Mouse (Mus musculus): ENCODE data around the gene Siah1a. TPM values are rescaled to one million over a fixed set of nuclear protein-coding genes. Genes with fewer than 3 reads are reported as not detected.

The Siah1a gene
- total and polyA plus RNA-seq, 3 experiments: 5.9 to 11.1 (median 8.0) TPM

DNA sequence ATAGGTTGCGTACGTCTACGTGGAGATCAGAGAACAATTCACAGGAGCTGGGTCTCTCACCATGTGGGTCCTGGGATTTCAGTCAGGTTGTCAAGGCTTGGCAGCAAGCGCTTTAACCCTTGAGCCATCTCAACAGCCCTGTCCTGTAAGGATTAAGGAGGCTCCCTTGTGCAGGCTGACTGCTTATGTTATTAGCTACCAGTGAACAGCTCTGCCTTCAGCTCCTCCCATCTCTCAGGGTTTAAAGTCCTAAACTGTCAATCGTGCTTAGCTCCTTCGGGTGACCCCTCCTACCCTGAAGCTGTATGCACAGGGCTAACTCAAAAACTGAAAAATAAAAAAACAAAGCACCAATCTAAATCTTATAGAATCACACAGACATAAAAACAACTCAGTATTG lies 45.8 kb upstream of the Siah1a start:
- no peaks in the 10 kb centered on the region for H3K79me2 ChIP-seq (replicated peaks; ENCODE audit: control insufficient read depth, extremely low read depth, insufficient read depth, poor library complexity, severe bottlenecking)
- H3K36me3 ChIP-seq (replicated peaks in 1 of 2; ENCODE audit: control insufficient read depth in 1 of 2, insufficient read depth in 1 of 2, low read length in 1 of 2): no peaks in the 10 kb centered on the region
- no peak overlapping the region for H3K4me3 ChIP-seq (replicated peaks in 1 of 3; ENCODE audit: low read depth in 2 of 3, low read length in 2 of 3, poor library complexity in 1 of 3)
- H3K9me3 ChIP-seq (replicated peaks; ENCODE audit: low read length): no peaks in the 10 kb centered on the region
- in situ Hi-C loops (cut with MboI; ENCODE audit: low pct_ligation_motif_present, low pct_unique_long_range_greater_than_20kb, low sequenced_read_pairs) (loop anchor here (10.0 kb wide), 1 partner anchor 113 kb away; no protein-coding TSS in a partner anchor), dilution Hi-C loops (cut with MboI; ENCODE audit: extremely low pct_ligation_motif_present, extremely low pct_unique_long_range_greater_than_20kb, low sequenced_read_pairs) (no loop called here)
- no peak overlapping the region for H3K27ac ChIP-seq (ENCODE audit: insufficient read depth, low read depth)
- peaks cover 0 to 1% of the 10 kb centered on the region in 2 experiments; a peak in 2 of 4 replicates for H3K4me1 ChIP-seq (ENCODE audit: control insufficient read depth in 1 of 2, insufficient read depth in 2 of 2)
- no peaks in the 10 kb centered on the region for H3K27me3 ChIP-seq (replicated peaks)
- TF ChIP-seq UBTF (IDR thresholded peaks at IDR 0.05; ENCODE audit: low read depth, low read length) (no peak), MXI1 (IDR thresholded peaks at IDR 0.05; ENCODE audit: low read depth, low read length) (no peak), ZMIZ1 (IDR thresholded peaks at IDR 0.05; ENCODE audit: low read depth, low read length) (no peak), TCF12 (IDR thresholded peaks at IDR 0.05; ENCODE audit: low read depth, low read length) (no peak), CTCF (conservative IDR thresholded peaks at IDR 0.05 in 1 of 2, IDR thresholded peaks at IDR 0.05 in 1 of 2; ENCODE audit: low read depth in 2 of 2, low read length in 2 of 2) (no peak), USF2 (conservative IDR thresholded peaks at IDR 0.05; ENCODE audit: low read depth, low read length) (no peak), MYC (IDR thresholded peaks at IDR 0.05; ENCODE audit: low read depth, low read length) (no peak), NELFE (IDR thresholded peaks at IDR 0.05; ENCODE audit: low read depth, low read length) (no peak), JUND (conservative IDR thresholded peaks at IDR 0.05; ENCODE audit: low read depth, low read length) (no peak), RAD21 (IDR thresholded peaks at IDR 0.05; ENCODE audit: low read depth, low read length) (no peak), E2F4 (IDR thresholded peaks at IDR 0.05; ENCODE audit: insufficient replicate concordance, low read depth, low read length) (no peak), KAT2A (IDR thresholded peaks at IDR 0.05; ENCODE audit: insufficient replicate concordance, low read length) (no peak), RCOR1 (conservative IDR thresholded peaks at IDR 0.05; ENCODE audit: low read depth, low read length) (no peak), JUN (IDR thresholded peaks at IDR 0.05; ENCODE audit: insufficient read depth, low read depth, low read length) (no peak), GABPA (IDR thresholded peaks at IDR 0.05; ENCODE audit: insufficient replicate concordance, low read depth, low read length) (no peak), ELF1 (IDR thresholded peaks at IDR 0.05; ENCODE audit: low read depth, low read length) (no peak), MAZ (IDR thresholded peaks at IDR 0.05; ENCODE audit: low read depth, low read length) (no peak), BHLHE40 (IDR thresholded peaks at IDR 0.05; ENCODE audit: low read depth, low read length) (no peak), ZC3H11A (IDR thresholded peaks at IDR 0.05; ENCODE audit: low read depth, low read length) (no peak)
- no peak overlapping the region for H3K4me2 ChIP-seq (ENCODE audit: insufficient read depth, low read depth, poor library complexity, severe bottlenecking)
- no peak overlapping the region for H3K9ac ChIP-seq (ENCODE audit: insufficient read depth, low read depth)
- no peak for DNase-seq (ENCODE audit: extremely low read depth)

DNA sequence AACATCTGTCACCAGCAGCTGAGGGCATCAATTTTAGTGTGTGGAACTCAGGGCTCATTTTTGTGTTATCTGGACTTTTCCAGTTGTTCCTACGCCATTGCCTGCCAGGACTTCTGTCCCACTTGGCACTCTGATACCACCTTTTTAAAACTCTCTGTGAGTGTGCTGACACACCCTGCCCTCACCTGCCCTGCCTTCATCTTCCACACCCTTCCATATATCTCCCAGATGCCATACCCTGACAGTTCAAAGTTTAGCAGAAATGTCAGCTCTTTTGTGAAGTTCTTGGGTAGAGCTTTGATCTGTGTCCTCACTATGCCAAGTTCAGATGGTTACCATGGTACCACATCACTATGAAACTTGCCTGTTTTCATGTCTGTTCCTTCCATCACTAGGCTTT lies 43.8 kb upstream of the Siah1a start:
- in situ Hi-C loops (cut with MboI; ENCODE audit: low pct_ligation_motif_present, low pct_unique_long_range_greater_than_20kb, low sequenced_read_pairs) (no loop called here), dilution Hi-C loops (cut with MboI; ENCODE audit: extremely low pct_ligation_motif_present, extremely low pct_unique_long_range_greater_than_20kb, low sequenced_read_pairs) (no loop called here)

More for the DNA sequence above, 43.8 kb upstream of the Siah1a start:
- Histone ChIP-seq H3K9ac (ENCODE audit: insufficient read depth, low read depth) (no peak overlapping the region), H3K4me3 (replicated peaks in 1 of 3; ENCODE audit: low read depth in 2 of 3, low read length in 2 of 3, poor library complexity in 1 of 3) (no peak overlapping the region), H3K9me3 (replicated peaks; ENCODE audit: low read length) (no peaks in the 10 kb centered on the region), H3K36me3 (replicated peaks in 1 of 2; ENCODE audit: control insufficient read depth in 1 of 2, insufficient read depth in 1 of 2, low read length in 1 of 2) (no peaks in the 10 kb centered on the region), H3K27ac (ENCODE audit: insufficient read depth, low read depth) (no peak overlapping the region), H3K4me2 (ENCODE audit: insufficient read depth, low read depth, poor library complexity, severe bottlenecking) (no peak overlapping the region), H3K4me1 (ENCODE audit: control insufficient read depth in 1 of 2, insufficient read depth in 2 of 2) (peaks cover 0 to 5% of the 10 kb centered on the region in 2 experiments; a peak in 2 of 4 replicates), H3K27me3 (replicated peaks) (no peaks in the 10 kb centered on the region), H3K79me2 (replicated peaks; ENCODE audit: control insufficient read depth, extremely low read depth, insufficient read depth, poor library complexity, severe bottlenecking) (no peaks in the 10 kb centered on the region)
- no peak for DNase-seq (ENCODE audit: extremely low read depth)
- TF ChIP-seq USF2 (conservative IDR thresholded peaks at IDR 0.05; ENCODE audit: low read depth, low read length): no peak
- no peak for TF ChIP-seq CHD1 (IDR thresholded peaks at IDR 0.05; ENCODE audit: low read depth, low read length)
- no peak for TF ChIP-seq MXI1 (IDR thresholded peaks at IDR 0.05; ENCODE audit: low read depth, low read length)
- no peak for TF ChIP-seq CHD2 (IDR thresholded peaks at IDR 0.05; ENCODE audit: low read length)
- no peak for TF ChIP-seq CTCF (conservative IDR thresholded peaks at IDR 0.05 in 1 of 2, IDR thresholded peaks at IDR 0.05 in 1 of 2; ENCODE audit: low read depth in 2 of 2, low read length in 2 of 2)
- no peak for TF ChIP-seq ZC3H11A (IDR thresholded peaks at IDR 0.05; ENCODE audit: low read depth, low read length)
- no peak for TF ChIP-seq POLR2AphosphoS2 (IDR thresholded peaks at IDR 0.05; ENCODE audit: low read depth, low read length)
- no peak for TF ChIP-seq MYC (IDR thresholded peaks at IDR 0.05; ENCODE audit: low read depth, low read length)
- TF ChIP-seq MAZ (IDR thresholded peaks at IDR 0.05; ENCODE audit: low read depth, low read length): no peak
- TF ChIP-seq RAD21 (IDR thresholded peaks at IDR 0.05; ENCODE audit: low read depth, low read length): no peak

All from CH12.LX (cell line).